In genomic region chr6:31592128-31592527, GRCm38 (mm10) we compare ENCODE assay signal across 18 mouse cellular contexts. TPM values are rescaled to one million over a fixed set of nuclear protein-coding genes. Genes with fewer than 3 reads are reported as not detected.
DNase-seq lines count a peak whose midpoint lies in the region; ATAC-seq and TF ChIP-seq lines count a peak whose summit lies in the region.
"Had no signal": no experiment of that assay in that cellular context is flagged by ENCODE, and none has a peak within 500 bp of the region (broad histone marks: within the 10 kb centered on the region; RNA-seq: fewer than 3 reads in every experiment).

No protein-coding gene starts in this region.

- H3K27me3 ChIP-seq in heart, embryonic 15.5 days, result no peaks in the 10 kb centered on the region
- H3K27me3 ChIP-seq in lung, postnatal 0 days (replicated peaks; ENCODE audit: insufficient read depth, low read length), result no peaks in the 10 kb centered on the region
- H3K27me3 ChIP-seq in liver, embryonic 11.5 days (replicated peaks; ENCODE audit: control insufficient read depth, insufficient read depth, low read length), result no peaks in the 10 kb centered on the region
- H3K27me3 ChIP-seq in stomach, embryonic 15.5 days (replicated peaks), result no peaks in the 10 kb centered on the region
- H3K27me3 ChIP-seq: embryonic facial prominence, embryonic 15.5 days; hindbrain, embryonic 15.5 days; Patski had no signal

- H3K27ac ChIP-seq in heart, embryonic 15.5 days, result 0 out of 2 replicates have a peak overlapping the region, but pooled peaks have one; percentile 70
- peak overlapping the region; percentile 90 for H3K27ac ChIP-seq in lung, postnatal 0 days (ENCODE audit: low read length)
- peak overlapping the region; percentile 81 for H3K27ac ChIP-seq in liver, embryonic 11.5 days (ENCODE audit: low read depth, low read length)
- H3K27ac ChIP-seq in stomach, embryonic 15.5 days, result peak overlapping the region; percentile 40
- H3K27ac ChIP-seq: embryonic facial prominence, embryonic 15.5 days; hindbrain, embryonic 15.5 days had no signal

- no peak for DNase-seq in heart, adult 8-10 months (ENCODE audit: low spot score)
- DNase-seq in lung, postnatal 0 days (ENCODE audit: low spot score), result no peak
- DNase-seq in lung, postnatal 4 days, result no peak
- no peak for DNase-seq in liver, embryonic 11.5 days (ENCODE audit: low spot score)
- DNase-seq in cerebellum, postnatal 10 days, result no peak
- DNase-seq: adrenal gland, adult 8-10 months; forebrain, postnatal 0 days; gastrocnemius, postnatal 25 days; layer of hippocampus, postnatal 36 days; right cerebral cortex, postnatal 14 days; thymus, postnatal 36 days had no signal

- no peak overlapping the region for H3K4me3 ChIP-seq in heart, embryonic 15.5 days
- H3K4me3 ChIP-seq in lung, postnatal 0 days (ENCODE audit: low read depth, low read length), result no peak overlapping the region
- H3K4me3 ChIP-seq in liver, embryonic 11.5 days (ENCODE audit: low read depth, low read length), result no peak overlapping the region
- no peak overlapping the region for H3K4me3 ChIP-seq in stomach, embryonic 15.5 days (replicated peaks)
- H3K4me3 ChIP-seq: embryonic facial prominence, embryonic 15.5 days; hindbrain, embryonic 15.5 days; myocyte had no signal

- peaks cover 26% of the 10 kb centered on the region for H3K4me1 ChIP-seq in heart, embryonic 15.5 days (replicated peaks)
- H3K4me1 ChIP-seq in lung, postnatal 0 days (ENCODE audit: insufficient read depth, low read depth, low read length), result peaks cover 7% of the 10 kb centered on the region; the same call in 1 of the 2 replicates
- H3K4me1 ChIP-seq in liver, embryonic 11.5 days (replicated peaks; ENCODE audit: control insufficient read depth, insufficient read depth, low read length), result peaks cover 65% of the 10 kb centered on the region
- peaks cover 18% of the 10 kb centered on the region for H3K4me1 ChIP-seq in stomach, embryonic 15.5 days

- H3K36me3 ChIP-seq in heart, embryonic 15.5 days, result no peaks in the 10 kb centered on the region
- H3K36me3 ChIP-seq in lung, postnatal 0 days (ENCODE audit: insufficient read depth, low read length), result no peaks in the 10 kb centered on the region
- no peaks in the 10 kb centered on the region for H3K36me3 ChIP-seq in liver, embryonic 11.5 days (ENCODE audit: control insufficient read depth, insufficient read depth, low read length)
- H3K36me3 ChIP-seq in stomach, embryonic 15.5 days, result no peaks in the 10 kb centered on the region
- H3K36me3 ChIP-seq: embryonic facial prominence, embryonic 15.5 days; hindbrain, embryonic 15.5 days had no signal

- no peak for TF ChIP-seq EP300 in lung, postnatal 0 days (IDR thresholded peaks at IDR 0.05)

- no peak for TF ChIP-seq CTCF in lung, postnatal 0 days (IDR thresholded peaks at IDR 0.05)

- no peak overlapping the region for H3K4me2 ChIP-seq in heart, embryonic 15.5 days
- H3K4me2 ChIP-seq in lung, postnatal 0 days (replicated peaks; ENCODE audit: low read depth, low read length), result no peak overlapping the region
- H3K4me2 ChIP-seq in liver, embryonic 11.5 days, result peak overlapping the region; percentile 47
- no peak overlapping the region for H3K4me2 ChIP-seq in stomach, embryonic 15.5 days
- H3K4me2 ChIP-seq: embryonic facial prominence, embryonic 15.5 days; hindbrain, embryonic 15.5 days had no signal

- no peaks in the 10 kb centered on the region for H3K9me3 ChIP-seq in heart, embryonic 15.5 days (replicated peaks)
- H3K9me3 ChIP-seq in lung, postnatal 0 days (ENCODE audit: low read length), result no peaks in the 10 kb centered on the region
- no peaks in the 10 kb centered on the region for H3K9me3 ChIP-seq in liver, embryonic 11.5 days (ENCODE audit: control insufficient read depth, low read length)
- no peaks in the 10 kb centered on the region for H3K9me3 ChIP-seq in stomach, embryonic 15.5 days
- H3K9me3 ChIP-seq: embryonic facial prominence, embryonic 15.5 days; hindbrain, embryonic 15.5 days had no signal

- ATAC-seq in heart, embryonic 15.5 days (replicated peaks; ENCODE audit: insufficient number of reproducible peaks, insufficient read depth, low FRiP score, low read depth), result 0 out of 2 replicates have a peak, but pooled peaks have one; percentile 3
- ATAC-seq in lung, postnatal 0 days, result no peak
- peak; percentile 66 for ATAC-seq in liver, embryonic 11.5 days (replicated peaks; ENCODE audit: low FRiP score)
- no peak; the same call in 1 of the 2 replicates for ATAC-seq in stomach, embryonic 15.5 days (ENCODE audit: insufficient read depth, low FRiP score, low read depth)
- ATAC-seq: CD4-positive, CD25-positive, alpha-beta regulatory T cell, adult 4 months; forebrain, postnatal 0 days; Patski had no signal

- no peak overlapping the region for H3K9ac ChIP-seq in heart, embryonic 15.5 days
- no peak overlapping the region for H3K9ac ChIP-seq in lung, postnatal 0 days (replicated peaks; ENCODE audit: low read depth)
- peak overlapping the region; percentile 51; the same call in 1 of the 2 replicates for H3K9ac ChIP-seq in liver, embryonic 11.5 days (ENCODE audit: low read depth, low read length)
- no peak overlapping the region for H3K9ac ChIP-seq in stomach, embryonic 15.5 days
- H3K9ac ChIP-seq: embryonic facial prominence, embryonic 15.5 days; forebrain, postnatal 0 days; hindbrain, embryonic 15.5 days had no signal

- WGBS in heart, embryonic 15.5 days, result 29% methylated on average over 2 of the region's 2 CpGs
- 77% methylated on average over 2 of the region's 2 CpGs for WGBS in lung, postnatal 0 days
- 39% methylated on average over 2 of the region's 2 CpGs for WGBS in liver, embryonic 11.5 days
- WGBS in stomach, embryonic 15.5 days, result 67% methylated on average over 2 of the region's 2 CpGs

RNA-seq across cellular contexts. Expression of gene Podxl, which starts 28.3 kb away (rescaled TPM):
- polyA plus RNA-seq in heart, embryonic 15.5 days (2015; fragmentation: Nextera tagmentation; extraction: Ambion mirVana), result 17.5 and 20.7 TPM in 2 replicates
- 10 to 100 TPM; 75.2 to 81.7 (median 75.7) TPM for total RNA-seq in heart, adult 8-10 months (2022)
- 56.8 and 58.6 TPM in 2 replicates for polyA plus RNA-seq in lung, postnatal 0 days (2015; fragmentation: Nextera tagmentation; extraction: Ambion mirVana)
- polyA plus RNA-seq in liver, embryonic 11.5 days (2014; fragmentation: Nextera tagmentation; extraction: Ambion mirVana), result 27.8 and 29.1 TPM in 2 replicates
- 26.9 and 27.1 TPM in 2 replicates for polyA plus RNA-seq in stomach, embryonic 15.5 days (2015; fragmentation: Nextera tagmentation; extraction: Ambion mirVana)
- polyA plus RNA-seq: CD4-positive, CD25-positive, alpha-beta regulatory T cell, adult 4 months had no signal

Comparison
In these comparisons a context has a peak if more than half of its experiments do, and no peak if none do; other contexts are left out.
1. ATAC-seq: peak in heart, embryonic 15.5 days (single experiment) and liver, embryonic 11.5 days (single experiment); none in lung, postnatal 0 days (single experiment) and stomach, embryonic 15.5 days (single experiment).
2. H3K27ac ChIP-seq: peak in every context shown above with its lines; median percentile 90 in lung, postnatal 0 days; 81 in liver, embryonic 11.5 days; 70 in heart, embryonic 15.5 days; 40 in stomach, embryonic 15.5 days.